Mouse (Mus musculus) bone marrow, adult 2 months (tissue): ENCODE results near the gene Gkn1.

Experiments
- CTCF ChIP-seq: fragments of 200-500 bp; IDR thresholded peaks from 2 replicates; pipeline ENCODE4 v1.5.1; 2011; ENCODE audit warnings: low read length, control low read depth; ENCODE audit not compliant: control insufficient read depth, insufficient read depth
- POLR2A ChIP-seq: fragments of 200-500 bp; IDR thresholded peaks from 2 replicates; pipeline ENCODE4 v1.6.1; 2011; ENCODE audit warnings: low read depth, mild to moderate bottlenecking, control low read depth, low read length, borderline replicate concordance; ENCODE audit not compliant: control insufficient read depth

DNA sequence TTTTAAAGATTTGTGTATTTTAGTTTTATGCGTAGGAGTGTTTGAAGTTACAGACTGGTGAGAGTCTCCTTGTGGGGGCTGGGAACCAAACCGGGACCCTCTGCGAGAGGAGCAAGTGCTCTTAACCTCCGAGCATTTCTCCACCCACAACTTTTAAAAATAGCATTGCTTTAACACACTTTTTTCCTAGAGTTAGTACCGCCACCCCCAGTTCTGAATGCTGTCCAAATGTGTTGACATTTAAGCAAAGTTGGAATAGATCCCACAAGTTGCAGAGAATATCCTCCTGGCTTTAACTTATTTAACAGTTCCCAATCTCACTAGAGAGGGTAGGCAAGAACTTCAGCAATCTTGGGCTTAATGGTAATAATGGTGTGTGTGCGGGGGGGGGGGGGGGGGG, 34.0 kb upstream of the Gkn1 start:
- TF ChIP-seq CTCF: no peak
- no peak for TF ChIP-seq POLR2A
